Mouse (Mus musculus) bone marrow macrophage, adult 2 months (primary cell): ENCODE measurements around the gene Ddx56. TPM values are rescaled to one million over a fixed set of nuclear protein-coding genes. Genes with fewer than 3 reads are reported as not detected.

Experiments
- H3K27ac ChIP-seq: 2 replicates; pipeline ENCODE4 v1.5.1; 2012; ENCODE audit warnings: low read depth, low read length; ENCODE audit not compliant: insufficient read depth
- H3K4me1 ChIP-seq: 2 replicates; pipeline ENCODE4 v1.6.1; 2012; ENCODE audit warnings: low read length; ENCODE audit not compliant: control insufficient read depth, insufficient read depth
- H3K4me3 ChIP-seq: 2 replicates; pipeline ENCODE4 v1.5.1; 2012; ENCODE audit warnings: mild to moderate bottlenecking, low read length, moderate library complexity; ENCODE audit not compliant: insufficient read depth
- CTCF ChIP-seq: IDR thresholded peaks from 2 replicates; pipeline ENCODE4 v1.5.1; 2012; ENCODE audit warnings: low read depth, mild to moderate bottlenecking, low read length, moderate library complexity
- POLR2A ChIP-seq: IDR thresholded peaks from 2 replicates; pipeline ENCODE4 v1.6.1; 2012; ENCODE audit warnings: mild to moderate bottlenecking, low read depth, low read length, borderline replicate concordance
- polyA plus RNA-seq: library from polyadenylated mRNA; stranded (reverse); fragments of >200 nt; gene quantifications from 2 replicates; pipeline ENCODE4 v1.2.4, GENCODE M21; 2012; ENCODE audit not compliant: missing spikeins, insufficient read depth, insufficient read length

Gene Ddx56
- polyA plus RNA-seq, 1 experiment, result 16.2 TPM

GRCm38 (mm10) chr11:6224541-6225229 is 42.9 kb downstream of the Ddx56 start:
- TF ChIP-seq POLR2A, result no peak
- no peak for TF ChIP-seq CTCF
- Histone ChIP-seq H3K4me1 (no peaks in the 10 kb centered on the region), H3K4me3 (no peak overlapping the region), H3K27ac (no peak overlapping the region)

GRCm38 (mm10) chr11:6222187-6222586 is 45.4 kb downstream of the Ddx56 start:
- TF ChIP-seq POLR2A (no peak), CTCF (no peak)
- no peak overlapping the region for H3K4me3 ChIP-seq

GRCm38 (mm10) chr11:6219967-6220366 is 47.6 kb downstream of the Ddx56 start:
- TF ChIP-seq POLR2A (no peak), CTCF (no peak)
- Histone ChIP-seq H3K4me3 (no peak overlapping the region), H3K4me1 (no peaks in the 10 kb centered on the region), H3K27ac (no peak overlapping the region)

More at GRCm38 (mm10) chr11:6222187-6222586, 45.4 kb downstream of the Ddx56 start:
- Histone ChIP-seq H3K4me1 (no peaks in the 10 kb centered on the region), H3K27ac (no peak overlapping the region)

GRCm38 (mm10) chr11:6218189-6218896 is 49.2 kb downstream of the Ddx56 start:
- H3K4me1 ChIP-seq, result no peaks in the 10 kb centered on the region
- H3K27ac ChIP-seq, result no peak overlapping the region
- TF ChIP-seq POLR2A (no peak), CTCF (no peak)
- H3K4me3 ChIP-seq, result no peak overlapping the region

- no peak overlapping the region for H3K27ac ChIP-seq
- H3K4me3 ChIP-seq, result no peak overlapping the region
- TF ChIP-seq POLR2A (no peak), CTCF (no peak)
- no peaks in the 10 kb centered on the region for H3K4me1 ChIP-seq
Measured at GRCm38 (mm10) chr11:6216834-6217233, 50.7 kb downstream of the Ddx56 start.

Other genes starting within 250 kb of the Ddx56 start
- 0.20 and 0.63 TPM in 2 replicates for gene Camk2b, start 201.4 kb downstream of the Ddx56 start, polyA plus RNA-seq
- not detected in 2 replicates for gene A730071L15Rik, start 67.7 kb downstream of the Ddx56 start, polyA plus RNA-seq
- gene Nudcd3, start 67.4 kb downstream of the Ddx56 start, polyA plus RNA-seq, result 30.6 and 35.0 TPM in 2 replicates
- gene Npc1l1, start 37.6 kb downstream of the Ddx56 start, polyA plus RNA-seq, result not detected in 2 replicates
- gene Tmed4, start 7.1 kb upstream of the Ddx56 start, polyA plus RNA-seq, result 52.9 and 55.0 TPM in 2 replicates
- 52.8 and 57.1 TPM in 2 replicates for gene Ogdh, start 23.9 kb upstream of the Ddx56 start, polyA plus RNA-seq
- 89.7 and 107 TPM in 2 replicates for gene Zmiz2, start 121.3 kb upstream of the Ddx56 start, polyA plus RNA-seq
- 1,442 and 1,533 TPM in 2 replicates for gene Ppia, start 147.7 kb upstream of the Ddx56 start, polyA plus RNA-seq
- gene H2afv, start 176.7 kb upstream of the Ddx56 start, polyA plus RNA-seq, result 146 and 172 TPM in 2 replicates
- gene Purb, start 208.1 kb upstream of the Ddx56 start, polyA plus RNA-seq, result 37.3 and 37.7 TPM in 2 replicates